In the genomic region with DNA sequence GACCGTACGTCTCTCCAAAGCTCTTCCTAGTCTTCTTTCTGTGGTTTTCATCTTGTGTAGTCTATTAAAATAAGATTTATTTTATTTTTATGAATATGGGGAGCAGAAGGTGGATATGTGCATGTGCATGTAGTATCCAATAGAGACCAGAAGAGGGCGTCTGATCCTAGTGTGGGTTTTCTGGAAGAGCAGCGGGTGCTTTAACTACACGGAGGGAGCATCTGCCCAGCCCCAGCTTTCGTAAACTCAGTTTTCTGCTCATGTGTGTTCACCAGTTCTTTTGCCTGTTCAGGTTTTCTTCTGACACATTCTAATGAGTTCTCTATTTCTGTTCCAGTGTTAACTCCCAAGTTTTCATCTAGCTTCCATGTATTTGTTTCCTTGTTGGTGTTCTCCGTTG, we compare ENCODE assay signal across 9 mouse cellular contexts.
A peak's percentile ranks its signal among the peaks of the same experiment; 100 is the strongest.
DNase-seq lines count a peak whose midpoint lies in the region; ATAC-seq and TF ChIP-seq lines count a peak whose summit lies in the region.
"Had no signal": no experiment of that assay in that cellular context is flagged by ENCODE, and none has a peak within 500 bp of the region (broad histone marks: within the 10 kb centered on the region; RNA-seq: fewer than 3 reads in every experiment).

No protein-coding gene starts in this region.

- TF ChIP-seq EP300 in liver, embryonic 14.5 days (IDR thresholded peaks at IDR 0.05; ENCODE audit: low read depth), result no peak

- DNase-seq in forebrain, postnatal 0 days, result peak; percentile 30
- peak; percentile 84 for DNase-seq in midbrain, embryonic 11.5 days (ENCODE audit: low spot score, missing footprints)
- peak; percentile 49 for DNase-seq in cerebellum, adult 9-10 months
- no peak for DNase-seq in liver, embryonic 14.5 days (ENCODE audit: low read depth in 3 of 3, low spot score in 3 of 3)
- peak; percentile 51 for DNase-seq in thymus, postnatal 14 days
- no peak for DNase-seq in adipocyte (ENCODE audit: low spot score)

- WGBS in forebrain, postnatal 0 days, result 54% methylated on average over 7 of the region's 7 CpGs
- 57% methylated on average over 7 of the region's 7 CpGs for WGBS in forebrain, embryonic 13.5 days
- 57% methylated on average over 7 of the region's 7 CpGs for WGBS in midbrain, embryonic 11.5 days
- 54% methylated on average over 7 of the region's 7 CpGs for WGBS in midbrain, embryonic 16.5 days
- 53% methylated on average over 7 of the region's 7 CpGs for WGBS in liver, embryonic 14.5 days (ENCODE audit: insufficient replicate concordance)

- no peak overlapping the region for H3K4me2 ChIP-seq in forebrain, postnatal 0 days (ENCODE audit: low read depth)
- H3K4me2 ChIP-seq in forebrain, embryonic 13.5 days, result no peak overlapping the region
- no peak overlapping the region for H3K4me2 ChIP-seq in midbrain, embryonic 11.5 days
- H3K4me2 ChIP-seq in midbrain, embryonic 16.5 days (ENCODE audit: low read length), result no peak overlapping the region
- H3K4me2 ChIP-seq in liver, embryonic 14.5 days (ENCODE audit: low read depth), result no peak overlapping the region
- H3K4me2 ChIP-seq: heart, embryonic 15.5 days had no signal

- H3K27me3 ChIP-seq in forebrain, postnatal 0 days (ENCODE audit: insufficient read depth, low read length), result no peaks in the 10 kb centered on the region
- no peaks in the 10 kb centered on the region for H3K27me3 ChIP-seq in forebrain, embryonic 13.5 days
- H3K27me3 ChIP-seq in midbrain, embryonic 11.5 days (ENCODE audit: control insufficient read depth, insufficient read depth, low read length), result no peaks in the 10 kb centered on the region
- no peaks in the 10 kb centered on the region for H3K27me3 ChIP-seq in midbrain, embryonic 16.5 days (ENCODE audit: control insufficient read depth, insufficient read depth, low read depth, low read length)
- H3K27me3 ChIP-seq in liver, embryonic 14.5 days (ENCODE audit: control insufficient read depth, insufficient read depth, low read length), result no peaks in the 10 kb centered on the region
- H3K27me3 ChIP-seq: heart, embryonic 15.5 days had no signal

- H3K9me3 ChIP-seq in forebrain, postnatal 0 days (ENCODE audit: low read length), result no peaks in the 10 kb centered on the region
- H3K9me3 ChIP-seq in forebrain, embryonic 13.5 days (replicated peaks), result peaks cover 4% of the 10 kb centered on the region
- H3K9me3 ChIP-seq in midbrain, embryonic 11.5 days (ENCODE audit: control insufficient read depth, low read length), result no peaks in the 10 kb centered on the region
- no peaks in the 10 kb centered on the region for H3K9me3 ChIP-seq in midbrain, embryonic 16.5 days (replicated peaks; ENCODE audit: control insufficient read depth, low read length, poor library complexity, severe bottlenecking)
- no peaks in the 10 kb centered on the region for H3K9me3 ChIP-seq in liver, embryonic 14.5 days (ENCODE audit: control insufficient read depth, low read length)
- H3K9me3 ChIP-seq: heart, embryonic 15.5 days had no signal

- TF ChIP-seq CTCF in forebrain, postnatal 0 days (IDR thresholded peaks at IDR 0.05; ENCODE audit: low read depth), result peak; percentile 68
- peak; percentile 58 for TF ChIP-seq CTCF in liver, embryonic 14.5 days (IDR thresholded peaks at IDR 0.05; ENCODE audit: low read depth)

- no peaks in the 10 kb centered on the region for H3K4me1 ChIP-seq in forebrain, postnatal 0 days (ENCODE audit: insufficient read depth)
- no peaks in the 10 kb centered on the region for H3K4me1 ChIP-seq in forebrain, embryonic 13.5 days
- no peaks in the 10 kb centered on the region for H3K4me1 ChIP-seq in midbrain, embryonic 11.5 days (ENCODE audit: control insufficient read depth, insufficient read depth, low read length)
- peaks cover 2% of the 10 kb centered on the region; the same call in 1 of the 2 replicates for H3K4me1 ChIP-seq in midbrain, embryonic 16.5 days (ENCODE audit: control insufficient read depth, insufficient read depth, low read length)
- no peaks in the 10 kb centered on the region; a peak in 1 of 4 replicates for H3K4me1 ChIP-seq in liver, embryonic 14.5 days (replicated peaks; ENCODE audit: control insufficient read depth in 2 of 2, insufficient read depth in 2 of 2, low read length in 1 of 2)

- no peak overlapping the region for H3K9ac ChIP-seq in forebrain, postnatal 0 days
- no peak overlapping the region for H3K9ac ChIP-seq in forebrain, embryonic 13.5 days
- no peak overlapping the region for H3K9ac ChIP-seq in midbrain, embryonic 11.5 days (ENCODE audit: low read length)
- H3K9ac ChIP-seq in midbrain, embryonic 16.5 days (ENCODE audit: low read depth, low read length), result no peak overlapping the region
- no peak overlapping the region for H3K9ac ChIP-seq in liver, embryonic 14.5 days (replicated peaks)
- H3K9ac ChIP-seq: heart, embryonic 15.5 days had no signal

- H3K36me3 ChIP-seq in forebrain, postnatal 0 days (ENCODE audit: insufficient read depth), result no peaks in the 10 kb centered on the region
- H3K36me3 ChIP-seq in forebrain, embryonic 13.5 days (ENCODE audit: poor library complexity, severe bottlenecking), result no peaks in the 10 kb centered on the region
- H3K36me3 ChIP-seq in midbrain, embryonic 11.5 days (ENCODE audit: control insufficient read depth, insufficient read depth, low read length), result no peaks in the 10 kb centered on the region
- H3K36me3 ChIP-seq in midbrain, embryonic 16.5 days (ENCODE audit: control insufficient read depth, insufficient read depth, low read length), result no peaks in the 10 kb centered on the region
- no peaks in the 10 kb centered on the region for H3K36me3 ChIP-seq in liver, embryonic 14.5 days (replicated peaks; ENCODE audit: control insufficient read depth, insufficient read depth, low read depth)
- H3K36me3 ChIP-seq: heart, embryonic 15.5 days had no signal

- no peak overlapping the region for H3K4me3 ChIP-seq in forebrain, postnatal 0 days (ENCODE audit: low read depth, low read length)
- no peak overlapping the region for H3K4me3 ChIP-seq in forebrain, embryonic 13.5 days
- H3K4me3 ChIP-seq in midbrain, embryonic 11.5 days (ENCODE audit: low read depth, low read length), result no peak overlapping the region
- H3K4me3 ChIP-seq in midbrain, embryonic 16.5 days (ENCODE audit: low read depth, low read length), result no peak overlapping the region
- H3K4me3 ChIP-seq in liver, embryonic 14.5 days (ENCODE audit: insufficient read depth in 1 of 2, low read depth in 2 of 2, low read length in 2 of 2), result no peak overlapping the region
- H3K4me3 ChIP-seq: heart, embryonic 15.5 days had no signal

- no peak overlapping the region for H3K27ac ChIP-seq in forebrain, postnatal 0 days (ENCODE audit: low read depth, low read length)
- no peak overlapping the region for H3K27ac ChIP-seq in forebrain, embryonic 13.5 days
- H3K27ac ChIP-seq in midbrain, embryonic 11.5 days (ENCODE audit: low read depth, low read length), result no peak overlapping the region
- H3K27ac ChIP-seq in midbrain, embryonic 16.5 days (ENCODE audit: low read length), result no peak overlapping the region
- no peak overlapping the region for H3K27ac ChIP-seq in liver, embryonic 14.5 days
- H3K27ac ChIP-seq: heart, embryonic 15.5 days had no signal

- ATAC-seq in forebrain, postnatal 0 days, result no peak
- no peak for ATAC-seq in forebrain, embryonic 13.5 days
- no peak for ATAC-seq in midbrain, embryonic 11.5 days (ENCODE audit: low FRiP score)
- ATAC-seq in midbrain, embryonic 16.5 days, result no peak
- no peak for ATAC-seq in liver, embryonic 14.5 days (ENCODE audit: insufficient read depth)

Comparison
In these comparisons a context has a peak if more than half of its experiments do, and no peak if none do; other contexts are left out.
1. DNase-seq: peak in forebrain, postnatal 0 days (single experiment), midbrain, embryonic 11.5 days (single experiment), cerebellum, adult 9-10 months (single experiment) and thymus, postnatal 14 days (single experiment); none in liver, embryonic 14.5 days (0 of 3) and adipocyte (single experiment).